Mouse (Mus musculus): ENCODE measurements around the gene BC017158. TPM values are rescaled to one million over a fixed set of nuclear protein-coding genes. Genes with fewer than 3 reads are reported as not detected.

BC017158 gene
- polyA plus RNA-seq, 1 experiment from 2014 or later, result 26.3 TPM

- Histone ChIP-seq H3K27me3 (replicated peaks) (peaks cover 29% of the 10 kb centered on the region; the same call in 1 of the 2 replicates), H3K27ac (no peak overlapping the region), H3K4me2 (no peak overlapping the region), H3K9ac (no peak overlapping the region), H3K36me3 (no peaks in the 10 kb centered on the region), H3K4me3 (no peak overlapping the region), H3K9me3 (replicated peaks) (no peaks in the 10 kb centered on the region), H3K4me1 (peaks cover 22% of the 10 kb centered on the region)
- 80% methylated on average over 2 of the region's 2 CpGs for WGBS (ENCODE audit: insufficient replicate concordance)
- no peak for ATAC-seq
Observed at GRCm38 (mm10) chr7:128320219-128320816, 22.3 kb upstream of the BC017158 start.

DNA sequence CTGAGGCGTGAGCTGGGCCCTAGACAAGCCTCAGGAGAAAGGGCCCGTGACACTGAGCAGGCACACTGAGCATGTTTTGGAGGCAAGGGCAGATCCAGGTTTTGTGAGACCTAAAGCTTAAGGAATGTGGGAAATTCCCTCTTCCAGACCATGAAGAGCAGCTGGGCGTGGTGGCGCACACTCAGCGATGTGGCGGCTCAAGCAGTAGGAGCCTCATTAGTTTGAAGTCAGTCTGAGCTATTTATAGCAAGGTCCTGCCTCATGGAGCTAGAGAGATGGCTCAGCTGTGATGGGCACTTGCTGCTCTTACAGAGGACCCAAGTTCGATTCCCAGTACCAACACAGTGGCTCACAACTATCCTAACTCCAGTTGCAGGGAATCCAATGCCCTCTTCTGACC lies 21.2 kb upstream of the BC017158 start:
- Histone ChIP-seq H3K4me2 (no peak overlapping the region), H3K36me3 (no peaks in the 10 kb centered on the region), H3K9me3 (replicated peaks) (no peaks in the 10 kb centered on the region), H3K4me1 (peaks cover 22% of the 10 kb centered on the region), H3K4me3 (no peak overlapping the region), H3K27me3 (replicated peaks) (peaks cover 32% of the 10 kb centered on the region), H3K9ac (no peak overlapping the region), H3K27ac (no peak overlapping the region)
- ATAC-seq, result no peak
- 83% methylated on average over 7 of the region's 7 CpGs for WGBS (ENCODE audit: insufficient replicate concordance)

- Histone ChIP-seq H3K27ac (no peak overlapping the region), H3K9ac (no peak overlapping the region; the same call in 1 of the 2 replicates), H3K4me3 (no peak overlapping the region), H3K4me1 (peaks cover 22% of the 10 kb centered on the region), H3K36me3 (no peaks in the 10 kb centered on the region), H3K4me2 (no peak overlapping the region), H3K27me3 (replicated peaks) (peaks cover 36% of the 10 kb centered on the region), H3K9me3 (replicated peaks) (no peaks in the 10 kb centered on the region)
- ATAC-seq, result no peak
- 60% methylated on average over 4 of the region's 4 CpGs for WGBS (ENCODE audit: insufficient replicate concordance)
Observed at GRCm38 (mm10) chr7:128317011-128317410, 19.0 kb upstream of the BC017158 start.

GRCm38 (mm10) chr7:128314491-128314890 lies 16.5 kb upstream of the BC017158 start:
- H3K36me3 ChIP-seq, result no peaks in the 10 kb centered on the region
- peaks cover 47% of the 10 kb centered on the region for H3K27me3 ChIP-seq (replicated peaks)
- no peak overlapping the region for H3K4me2 ChIP-seq
- H3K9me3 ChIP-seq (replicated peaks), result no peaks in the 10 kb centered on the region
- peaks cover 20% of the 10 kb centered on the region for H3K4me1 ChIP-seq
- H3K9ac ChIP-seq, result no peak overlapping the region
- H3K4me3 ChIP-seq, result no peak overlapping the region
- no peak for ATAC-seq
- WGBS (ENCODE audit: insufficient replicate concordance), result 62% methylated on average over 7 of the region's 7 CpGs
- H3K27ac ChIP-seq, result no peak overlapping the region

GRCm38 (mm10) chr7:128313601-128314000 lies 15.6 kb upstream of the BC017158 start:
- Histone ChIP-seq H3K4me1 (peaks cover 29% of the 10 kb centered on the region), H3K9me3 (replicated peaks) (no peaks in the 10 kb centered on the region), H3K4me2 (no peak overlapping the region), H3K36me3 (no peaks in the 10 kb centered on the region), H3K27me3 (replicated peaks) (peaks cover 47% of the 10 kb centered on the region), H3K27ac (no peak overlapping the region; the same call in 1 of the 2 replicates), H3K4me3 (no peak overlapping the region), H3K9ac (no peak overlapping the region)
- no peak for ATAC-seq
- WGBS (ENCODE audit: insufficient replicate concordance), result 63% methylated on average over 2 of the region's 2 CpGs

- peaks cover 43% of the 10 kb centered on the region for H3K27me3 ChIP-seq (replicated peaks)
- H3K4me3 ChIP-seq, result no peak overlapping the region
- H3K36me3 ChIP-seq, result no peaks in the 10 kb centered on the region
- H3K9me3 ChIP-seq (replicated peaks), result no peaks in the 10 kb centered on the region
- no peak overlapping the region for H3K27ac ChIP-seq
- peaks cover 40% of the 10 kb centered on the region for H3K4me1 ChIP-seq
- H3K4me2 ChIP-seq, result no peak overlapping the region
- no peak overlapping the region for H3K9ac ChIP-seq
- WGBS (ENCODE audit: insufficient replicate concordance), result 53% methylated on average over 13 of the region's 13 CpGs
- no peak for ATAC-seq
Observed at GRCm38 (mm10) chr7:128312375-128313059, 14.5 kb upstream of the BC017158 start.

- H3K9ac ChIP-seq, result no peak overlapping the region
- no peak overlapping the region for H3K4me3 ChIP-seq
- no peaks in the 10 kb centered on the region for H3K9me3 ChIP-seq (replicated peaks)
- H3K4me2 ChIP-seq, result no peak overlapping the region
- ATAC-seq, result no peak
- no peaks in the 10 kb centered on the region for H3K36me3 ChIP-seq
- peaks cover 34% of the 10 kb centered on the region for H3K4me1 ChIP-seq
- 68% methylated on average over 8 of the region's 8 CpGs for WGBS (ENCODE audit: insufficient replicate concordance)
- H3K27ac ChIP-seq, result no peak overlapping the region
- peaks cover 40% of the 10 kb centered on the region for H3K27me3 ChIP-seq (replicated peaks)
Observed at GRCm38 (mm10) chr7:128311811-128312210, 13.8 kb upstream of the BC017158 start.

- ATAC-seq, result no peak
- Histone ChIP-seq H3K27me3 (replicated peaks) (peaks cover 38% of the 10 kb centered on the region), H3K4me2 (no peak overlapping the region), H3K4me3 (no peak overlapping the region), H3K4me1 (peaks cover 33% of the 10 kb centered on the region), H3K36me3 (no peaks in the 10 kb centered on the region), H3K27ac (no peak overlapping the region), H3K9me3 (replicated peaks) (no peaks in the 10 kb centered on the region), H3K9ac (no peak overlapping the region)
- 41% methylated on average over 3 of the region's 3 CpGs for WGBS (ENCODE audit: insufficient replicate concordance)
Observed at GRCm38 (mm10) chr7:128311263-128311662, 13.3 kb upstream of the BC017158 start.

DNA sequence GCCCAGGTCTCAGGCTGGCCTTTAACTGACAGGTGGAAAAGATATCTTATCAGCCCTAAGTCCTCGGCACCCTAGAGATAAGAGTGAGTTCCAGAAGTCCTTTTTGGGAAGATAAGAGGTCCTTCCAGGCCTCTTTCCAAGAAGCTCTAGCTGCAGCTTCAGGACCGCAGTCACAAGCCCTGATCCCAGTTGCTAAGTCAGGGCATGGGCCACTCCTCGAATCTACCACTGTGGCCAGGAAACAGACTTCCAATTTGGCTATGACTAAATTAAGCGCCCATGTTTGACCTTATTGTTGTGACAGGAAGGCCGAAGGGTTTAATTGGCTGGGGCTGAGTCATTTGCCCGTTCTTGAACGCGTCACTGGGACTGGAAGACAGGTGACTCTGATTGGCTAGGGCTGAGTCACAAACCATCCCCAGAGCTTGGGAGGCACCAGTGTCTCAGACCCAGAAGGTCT lies 12.3 kb upstream of the BC017158 start:
- H3K9me3 ChIP-seq (replicated peaks), result no peaks in the 10 kb centered on the region
- peak overlapping the region; percentile 46 for H3K4me2 ChIP-seq
- peaks cover 38% of the 10 kb centered on the region for H3K27me3 ChIP-seq (replicated peaks)
- peak overlapping the region; percentile 18; the same call in 1 of the 2 replicates for H3K9ac ChIP-seq
- no peak overlapping the region for H3K4me3 ChIP-seq
- WGBS (ENCODE audit: insufficient replicate concordance), result 15% methylated on average over 8 of the region's 8 CpGs
- no peaks in the 10 kb centered on the region for H3K36me3 ChIP-seq
- H3K4me1 ChIP-seq, result peaks cover 33% of the 10 kb centered on the region
- peak overlapping the region; percentile 58; the same call in 1 of the 2 replicates for H3K27ac ChIP-seq
- peak; percentile 83 for ATAC-seq

DNA sequence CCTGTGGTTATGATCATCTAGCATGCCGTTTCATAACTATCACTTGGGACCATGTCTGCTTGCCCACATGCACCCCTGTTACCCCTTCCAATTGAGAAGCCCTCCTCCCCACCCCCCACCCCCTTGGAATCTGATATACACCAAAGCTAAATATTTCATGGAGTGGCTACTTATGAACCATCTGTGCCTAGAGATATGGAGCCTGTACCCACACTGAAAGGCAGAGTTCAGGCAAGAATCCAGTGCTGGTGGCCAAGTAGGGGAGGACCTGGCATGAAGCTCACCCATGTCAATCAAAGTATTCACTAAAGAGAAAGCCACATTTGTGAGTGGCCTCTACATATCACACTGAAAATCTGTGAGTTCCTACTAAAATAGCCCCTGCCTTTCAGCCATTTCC lies 11.8 kb upstream of the BC017158 start:
- WGBS (ENCODE audit: insufficient replicate concordance), result 27% methylated on average over 1 of the region's 1 CpGs
- ATAC-seq, result peak; percentile 46; the same call in 1 of the 2 replicates
- Histone ChIP-seq H3K27me3 (replicated peaks) (peaks cover 38% of the 10 kb centered on the region), H3K27ac (peak overlapping the region; percentile 58; the same call in 1 of the 2 replicates), H3K4me3 (no peak overlapping the region), H3K36me3 (no peaks in the 10 kb centered on the region), H3K4me1 (peaks cover 34% of the 10 kb centered on the region), H3K4me2 (peak overlapping the region; percentile 46), H3K9me3 (replicated peaks) (no peaks in the 10 kb centered on the region), H3K9ac (peak overlapping the region; percentile 18; the same call in 1 of the 2 replicates)

GRCm38 (mm10) chr7:128309216-128309615 lies 11.2 kb upstream of the BC017158 start:
- Histone ChIP-seq H3K9ac (no peak overlapping the region), H3K4me1 (peaks cover 40% of the 10 kb centered on the region), H3K36me3 (no peaks in the 10 kb centered on the region), H3K4me3 (no peak overlapping the region), H3K27me3 (replicated peaks) (peaks cover 32% of the 10 kb centered on the region), H3K4me2 (no peak overlapping the region), H3K9me3 (replicated peaks) (no peaks in the 10 kb centered on the region), H3K27ac (peak overlapping the region; percentile 58; the same call in 1 of the 2 replicates)
- WGBS (ENCODE audit: insufficient replicate concordance), result 58% methylated on average over 3 of the region's 3 CpGs
- no peak for ATAC-seq

DNA sequence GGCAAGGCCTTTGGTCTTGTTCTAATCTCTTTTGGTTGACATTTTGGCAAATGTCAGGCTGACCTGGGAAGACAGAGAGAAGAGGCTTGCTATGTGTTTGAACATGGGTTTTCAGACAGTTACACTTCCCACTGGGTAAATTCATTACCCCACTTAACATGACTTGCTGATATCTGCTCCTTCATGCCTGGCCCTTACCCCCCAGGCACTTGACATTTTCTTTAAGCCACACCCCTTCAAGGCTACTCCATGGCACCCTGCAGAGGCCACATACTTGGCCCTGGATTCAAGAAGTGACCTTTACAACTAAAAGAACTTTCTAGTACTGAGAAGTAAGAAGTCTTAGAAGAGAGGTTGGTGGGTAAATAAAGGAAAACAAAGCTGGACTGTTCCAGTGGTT lies 9.9 kb upstream of the BC017158 start:
- H3K27me3 ChIP-seq (replicated peaks), result peaks cover 19% of the 10 kb centered on the region
- peaks cover 49% of the 10 kb centered on the region for H3K4me1 ChIP-seq
- no peak overlapping the region for H3K4me2 ChIP-seq
- H3K9ac ChIP-seq, result no peak overlapping the region
- no peak overlapping the region for H3K27ac ChIP-seq
- H3K36me3 ChIP-seq, result no peaks in the 10 kb centered on the region
- no peaks in the 10 kb centered on the region for H3K9me3 ChIP-seq (replicated peaks)
- H3K4me3 ChIP-seq, result no peak overlapping the region
- ATAC-seq, result no peak
